Mouse (Mus musculus): ENCODE measurements around the gene Irx2.

Gene Irx2

DNA sequence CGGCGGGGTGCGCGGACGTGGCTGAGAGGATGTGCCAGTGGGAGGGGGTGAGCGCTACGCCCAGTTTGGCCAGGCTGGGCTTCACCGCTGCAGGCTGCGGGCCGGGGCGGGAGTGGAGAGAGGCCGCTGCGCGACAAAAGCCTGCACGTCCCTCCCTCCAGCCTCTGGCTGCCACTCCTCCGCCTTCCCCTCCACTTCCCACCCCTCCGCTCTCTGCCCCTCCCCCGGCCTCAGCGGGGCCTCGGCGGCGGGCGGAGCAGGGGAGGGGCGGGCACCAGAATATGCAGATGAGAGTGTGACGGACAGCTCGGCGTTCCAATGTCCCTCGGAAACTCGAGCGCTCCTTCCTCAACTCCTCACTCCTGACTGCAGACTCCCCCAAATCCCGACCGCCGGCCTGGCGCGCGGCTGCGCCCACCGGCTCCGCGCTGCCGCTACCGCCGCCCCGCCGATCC, at the start of gene Irx2:
Gene Irx2, plus strand, starts transcription at position 359 of the 455 bp plus-strand sequence.
- no peak for DNase-seq (ENCODE audit: low spot score)

DNA sequence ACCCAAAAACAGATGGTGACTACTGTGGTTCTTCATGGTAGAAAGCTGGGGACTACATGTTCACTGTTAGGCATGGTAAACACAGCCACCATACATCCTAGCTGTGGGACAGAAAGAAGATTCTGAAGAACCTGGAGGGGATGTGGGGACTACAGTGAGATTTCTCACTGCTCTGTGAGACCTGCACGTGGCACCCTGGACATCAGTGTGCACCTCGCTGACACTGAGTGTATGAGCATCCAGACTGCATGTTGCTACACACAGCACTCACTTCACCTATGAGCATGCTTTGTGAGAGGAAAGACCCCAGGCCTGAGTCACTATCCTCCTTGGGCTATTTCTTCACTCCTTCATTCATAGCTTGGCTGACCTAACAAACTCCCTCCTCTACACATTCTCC, 47.3 kb upstream of the Irx2 start:
- DNase-seq (ENCODE audit: low spot score) = no peak

DNA sequence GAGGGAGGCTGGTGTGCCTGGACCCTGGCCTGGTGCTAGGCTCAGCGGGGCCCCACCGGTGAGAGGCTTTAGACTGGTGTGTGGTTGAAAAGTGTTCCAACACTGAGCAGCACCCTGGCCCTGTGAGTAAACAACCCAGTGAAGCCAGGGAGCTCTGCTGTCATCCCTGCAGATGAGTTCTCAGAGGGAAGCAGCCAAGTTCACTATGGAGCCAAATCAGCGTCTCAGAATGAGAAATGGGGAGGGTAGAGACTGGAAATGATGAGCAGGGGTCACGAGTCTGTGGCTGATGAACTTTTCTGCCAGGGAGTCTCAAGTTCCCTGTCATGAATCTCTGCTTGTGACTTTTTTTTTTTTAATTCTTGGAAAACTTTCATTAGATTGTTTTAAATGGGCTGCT, 36.1 kb upstream of the Irx2 start:
- no peak for DNase-seq (ENCODE audit: low spot score)

DNA sequence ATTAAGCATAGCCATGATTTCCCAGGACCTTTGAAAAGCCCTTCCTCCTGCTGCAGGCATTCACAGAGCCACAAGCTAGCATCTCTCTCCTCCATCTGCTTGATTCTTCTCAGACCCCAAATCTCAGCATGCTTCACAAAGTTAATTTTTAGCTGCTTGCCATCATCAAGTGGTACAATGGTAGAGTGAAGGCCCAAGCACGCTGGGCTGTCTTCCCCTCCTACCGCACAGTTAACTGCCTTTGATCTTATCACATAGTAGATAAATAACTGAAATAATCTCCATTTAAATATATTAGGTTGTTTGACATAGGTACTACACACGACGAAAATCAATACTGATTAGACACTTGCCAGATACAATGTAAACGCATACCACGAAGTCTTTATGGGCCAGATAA, 35.3 kb upstream of the Irx2 start:
- no peak for DNase-seq (ENCODE audit: low spot score)

DNA sequence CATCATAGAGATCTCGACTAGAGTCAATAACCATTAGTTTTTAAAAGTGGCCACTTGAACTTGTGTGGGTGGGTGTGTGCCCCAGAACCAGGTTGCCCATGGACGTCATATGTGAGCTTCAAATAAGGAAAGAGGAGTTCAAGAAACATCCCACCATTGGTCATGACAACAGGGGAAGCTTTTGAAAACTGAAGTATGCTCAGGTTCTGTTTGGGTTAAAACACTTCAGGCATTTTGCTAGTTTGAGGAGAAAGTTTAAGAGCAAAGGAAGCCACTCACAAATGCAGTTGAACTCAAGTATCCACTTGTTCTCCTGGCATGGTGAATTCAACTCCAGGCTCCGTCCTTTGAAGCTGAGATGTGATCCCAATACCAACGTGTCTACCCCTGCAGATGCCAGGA, 34.9 kb upstream of the Irx2 start:
- DNase-seq (ENCODE audit: low spot score) = no peak

DNA sequence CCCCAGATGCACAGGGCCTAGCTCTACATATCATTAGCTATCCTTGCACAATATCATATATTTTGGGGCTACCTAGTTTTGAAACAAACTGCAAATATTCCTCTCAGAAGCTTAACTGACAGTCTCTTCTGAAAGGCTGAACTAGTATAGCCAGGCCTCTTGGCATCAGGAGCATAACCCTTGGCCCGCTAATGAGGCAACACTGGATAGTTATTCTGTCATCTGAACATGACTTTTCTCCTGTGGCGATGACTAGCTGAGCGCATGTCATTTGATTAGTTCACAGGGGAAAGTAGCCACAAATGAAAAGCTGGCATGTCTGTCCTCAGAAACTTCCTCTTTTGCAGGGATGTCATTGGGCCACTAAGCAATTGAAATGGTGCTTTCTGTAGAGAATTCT, 29.4 kb upstream of the Irx2 start:
- DNase-seq (ENCODE audit: low spot score) = no peak

DNA sequence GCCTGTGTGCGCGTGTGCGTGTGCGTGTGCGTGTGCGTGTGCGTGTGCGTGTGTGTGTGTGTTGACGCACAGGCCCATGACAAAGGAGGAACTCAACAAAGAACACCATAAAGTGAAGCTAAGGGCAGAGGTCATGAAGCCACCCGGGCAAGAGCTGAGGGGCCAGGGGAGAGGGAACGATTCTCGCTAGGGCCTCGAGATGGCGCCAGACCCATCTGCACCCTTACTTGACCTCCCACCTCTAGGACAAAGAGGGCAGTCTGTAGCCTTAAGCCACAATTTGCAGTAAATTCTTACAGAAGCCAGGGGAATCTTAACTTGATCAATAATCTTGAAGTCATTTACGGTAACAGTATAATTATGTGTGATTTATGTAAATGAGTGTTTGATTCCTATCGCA, 19.9 kb upstream of the Irx2 start:
- DNase-seq (ENCODE audit: low spot score) = no peak

DNA sequence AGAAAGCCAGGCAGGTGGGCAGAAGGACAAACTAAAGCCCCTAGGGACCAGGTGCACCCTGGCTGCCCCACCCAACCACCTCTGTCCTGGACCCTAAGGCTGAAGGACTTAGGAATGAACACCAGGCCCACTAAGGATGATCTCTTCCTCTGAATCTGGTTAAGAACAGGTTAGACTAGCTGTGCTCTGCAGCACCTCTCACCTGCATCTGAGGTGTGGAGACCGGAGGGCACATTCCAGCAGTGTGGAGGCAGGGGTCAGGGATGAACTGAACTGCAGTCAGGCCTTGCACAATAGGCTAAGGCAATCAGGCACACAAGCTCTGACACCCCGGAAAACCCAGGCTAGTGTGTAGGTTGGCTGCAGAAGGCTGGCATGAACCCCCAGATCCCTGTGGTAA, 18.3 kb upstream of the Irx2 start:
- no peak for DNase-seq (ENCODE audit: low spot score)

DNA sequence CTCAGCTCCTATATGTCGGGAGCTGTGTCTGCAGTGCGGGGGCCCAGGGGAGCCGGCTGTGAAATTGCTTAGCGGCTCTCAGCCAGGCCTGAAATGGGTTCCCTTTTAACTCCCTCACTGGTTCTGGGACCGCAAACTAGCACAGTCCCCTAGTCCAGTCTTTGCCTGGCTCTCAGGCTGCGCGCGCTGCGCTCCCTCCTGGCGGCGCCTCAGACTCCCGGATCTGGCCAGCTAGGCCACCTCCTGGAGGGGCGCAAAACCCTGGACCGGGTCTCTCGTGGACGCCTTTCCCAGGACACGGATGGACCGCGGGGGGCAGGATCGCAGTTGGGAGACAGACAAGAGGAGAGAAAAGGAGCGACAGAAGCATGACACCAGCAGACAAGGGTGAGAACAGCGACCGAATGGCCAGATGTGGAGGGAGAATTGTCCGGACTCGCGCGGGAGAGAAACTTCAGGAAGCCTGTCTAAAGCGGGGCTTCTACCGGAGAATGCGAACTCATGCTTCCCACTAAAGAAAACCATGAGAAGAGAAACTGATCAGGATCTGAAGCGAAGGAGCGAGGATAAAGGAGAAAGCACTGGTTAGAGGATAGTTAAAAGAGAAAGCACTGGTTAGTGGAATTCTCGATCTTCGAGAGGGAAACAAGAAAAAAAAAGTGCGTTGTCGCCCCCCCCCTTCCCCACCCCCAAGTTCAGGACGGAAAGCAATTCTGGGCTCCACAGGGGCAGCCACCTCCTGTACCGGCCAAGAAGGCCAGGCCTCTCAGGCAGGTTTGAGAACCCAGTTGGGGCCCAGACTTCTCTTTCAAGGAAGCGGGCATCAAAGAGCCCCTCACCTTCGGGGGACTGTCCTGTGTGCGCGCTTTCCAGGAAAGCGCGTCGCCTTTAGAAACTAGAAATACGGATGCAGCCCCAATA, 4.4 kb upstream of the Irx2 start:
- no peak for DNase-seq (ENCODE audit: low spot score)

DNA sequence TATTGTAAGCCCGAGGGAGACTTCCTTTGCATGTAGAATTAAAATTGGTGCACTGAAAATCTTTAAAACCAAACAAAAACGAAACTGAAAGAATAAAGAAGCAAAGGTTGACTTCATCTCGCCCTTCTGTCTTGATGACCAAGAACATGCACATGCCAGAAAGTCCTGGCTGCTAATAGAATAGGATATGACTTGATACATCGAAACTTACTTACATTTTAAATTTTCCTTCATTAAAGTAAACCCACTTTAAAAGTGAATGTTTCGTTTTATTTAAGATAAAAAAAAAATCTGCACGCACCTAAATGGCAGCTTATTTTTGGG, 3.8 kb upstream of the Irx2 start:
- DNase-seq (ENCODE audit: low spot score) = no peak

DNA sequence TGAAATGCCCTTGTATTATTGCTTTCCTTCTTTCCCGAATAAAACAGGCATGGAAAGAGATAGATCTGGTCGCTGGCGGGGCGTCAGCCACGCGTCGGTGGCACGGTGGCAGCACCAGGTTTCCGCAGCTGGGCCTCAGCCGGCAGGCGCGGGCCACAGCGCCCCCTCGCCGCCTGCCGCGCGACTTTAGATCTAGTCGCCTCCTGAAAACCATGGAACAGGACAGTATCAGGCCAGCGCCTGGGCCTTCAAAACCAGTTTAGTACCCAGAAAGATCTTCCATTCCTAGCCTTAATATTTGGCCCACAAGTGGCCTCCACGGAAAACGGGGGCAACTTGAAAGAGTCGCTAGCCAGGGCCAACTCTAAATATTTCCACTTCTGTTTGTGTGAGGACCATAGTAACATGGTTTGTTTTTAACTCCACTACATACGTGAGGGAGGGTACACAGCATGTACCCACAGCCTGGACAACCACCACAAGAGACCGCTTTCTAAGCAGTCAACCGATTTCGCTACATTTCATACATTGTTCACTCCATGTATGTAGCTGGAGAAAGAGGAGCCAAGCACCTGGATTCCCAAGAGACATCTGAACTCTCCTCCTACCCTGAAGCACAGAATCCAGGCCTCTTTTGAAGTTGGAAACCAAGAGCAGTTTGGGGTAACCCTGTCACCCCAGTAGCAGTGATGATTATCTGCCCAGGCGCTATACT, 3.2 kb upstream of the Irx2 start:
- DNase-seq (ENCODE audit: low spot score) = no peak

DNA sequence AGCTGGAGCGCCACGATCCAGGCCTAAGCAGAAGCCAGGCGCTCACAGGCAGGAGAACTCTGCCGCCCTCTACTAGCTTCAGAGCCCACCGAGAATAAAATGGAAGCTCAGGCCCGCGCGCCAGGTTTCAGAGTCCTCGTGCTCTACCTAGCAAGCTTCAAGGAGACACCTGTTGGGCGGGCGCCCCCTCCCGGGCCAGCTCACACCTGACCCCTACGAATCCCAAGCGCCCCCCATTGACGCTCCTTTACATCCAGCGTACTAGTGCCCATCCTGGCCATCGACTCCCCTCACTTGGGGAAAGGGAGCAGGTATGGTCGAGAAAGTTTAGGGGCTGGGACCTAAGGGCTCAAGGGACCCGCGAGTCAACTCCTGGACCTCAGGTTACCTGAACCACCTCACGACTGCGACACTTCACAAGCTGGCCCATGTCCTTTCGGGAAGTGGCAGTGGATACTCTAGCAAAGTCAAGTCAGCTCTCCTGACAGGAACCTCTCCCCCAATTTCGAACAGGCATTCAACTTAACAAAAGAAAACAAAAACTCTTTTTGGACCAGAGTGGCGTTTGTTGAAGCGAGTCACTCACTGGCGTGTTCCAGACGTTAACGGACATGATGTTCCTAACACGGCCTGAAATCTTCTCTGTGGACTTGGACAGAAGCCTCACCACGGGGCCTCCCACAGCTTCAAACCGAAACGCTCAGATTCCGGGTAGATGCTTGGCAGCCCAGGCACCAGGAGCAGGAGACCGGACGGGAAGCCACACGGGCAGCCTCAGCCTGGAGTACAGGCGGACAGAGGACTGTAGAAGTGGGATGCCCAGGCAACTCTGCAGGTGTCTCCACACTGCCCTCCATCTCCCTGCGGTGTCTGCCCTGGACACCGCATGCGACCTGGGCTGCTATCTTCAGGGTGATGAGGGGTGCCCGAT, 964 bp upstream of the Irx2 start:
- no peak for DNase-seq (ENCODE audit: low spot score)

DNA sequence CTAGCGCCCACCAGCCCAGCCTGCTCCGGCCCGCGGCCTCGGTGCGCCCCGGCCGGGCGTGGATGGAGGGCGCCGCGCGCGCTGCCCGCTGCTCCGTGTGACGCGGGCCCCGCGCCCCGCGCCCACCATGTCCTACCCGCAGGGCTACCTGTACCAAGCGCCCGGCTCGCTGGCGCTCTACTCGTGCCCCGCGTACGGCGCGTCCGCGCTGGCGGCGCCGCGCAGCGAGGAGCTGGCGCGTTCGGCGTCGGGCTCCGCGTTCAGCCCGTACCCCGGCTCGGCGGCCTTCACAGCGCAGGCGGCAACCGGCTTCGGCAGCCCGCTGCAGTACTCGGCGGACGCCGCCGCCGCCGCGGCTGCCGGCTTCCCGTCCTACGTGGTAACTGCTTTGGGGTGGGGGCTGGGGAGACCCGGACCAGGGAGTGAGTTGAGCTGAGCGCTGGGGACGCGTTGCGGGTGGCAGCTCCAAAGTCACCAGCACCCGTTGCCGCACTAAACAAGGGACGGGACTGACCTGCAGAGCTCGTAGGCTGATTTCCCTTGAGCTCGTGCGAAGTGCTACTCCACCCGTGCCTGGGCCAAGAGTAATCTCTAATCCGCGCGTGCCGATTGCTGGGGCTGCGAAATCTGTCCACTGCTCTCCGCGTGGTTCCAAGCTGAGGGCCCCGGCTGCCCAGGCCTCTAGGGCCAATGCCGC, 463 bp downstream of the Irx2 start:
- no peak for DNase-seq (ENCODE audit: low spot score)

DNA sequence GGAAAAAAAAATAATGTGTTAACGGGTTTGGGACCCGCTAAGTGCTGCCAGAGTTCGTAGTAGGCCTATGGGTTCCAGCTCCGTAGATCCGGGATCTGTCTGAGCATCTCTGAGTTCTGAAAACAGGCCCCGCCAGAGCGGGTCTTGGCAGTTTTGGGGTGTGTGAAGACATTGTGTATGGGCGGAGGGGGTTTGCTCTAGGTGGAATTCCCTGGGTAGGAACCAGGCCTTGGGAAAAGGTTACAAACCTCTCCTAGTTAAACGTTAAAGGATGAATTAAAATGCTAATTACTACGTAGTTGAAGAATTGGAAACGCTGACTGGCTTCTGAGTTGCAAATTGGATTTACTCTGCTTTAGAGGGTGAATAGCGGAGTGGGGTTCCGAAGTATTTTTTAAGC, 1.2 kb downstream of the Irx2 start:
- no peak for DNase-seq (ENCODE audit: low spot score)

DNA sequence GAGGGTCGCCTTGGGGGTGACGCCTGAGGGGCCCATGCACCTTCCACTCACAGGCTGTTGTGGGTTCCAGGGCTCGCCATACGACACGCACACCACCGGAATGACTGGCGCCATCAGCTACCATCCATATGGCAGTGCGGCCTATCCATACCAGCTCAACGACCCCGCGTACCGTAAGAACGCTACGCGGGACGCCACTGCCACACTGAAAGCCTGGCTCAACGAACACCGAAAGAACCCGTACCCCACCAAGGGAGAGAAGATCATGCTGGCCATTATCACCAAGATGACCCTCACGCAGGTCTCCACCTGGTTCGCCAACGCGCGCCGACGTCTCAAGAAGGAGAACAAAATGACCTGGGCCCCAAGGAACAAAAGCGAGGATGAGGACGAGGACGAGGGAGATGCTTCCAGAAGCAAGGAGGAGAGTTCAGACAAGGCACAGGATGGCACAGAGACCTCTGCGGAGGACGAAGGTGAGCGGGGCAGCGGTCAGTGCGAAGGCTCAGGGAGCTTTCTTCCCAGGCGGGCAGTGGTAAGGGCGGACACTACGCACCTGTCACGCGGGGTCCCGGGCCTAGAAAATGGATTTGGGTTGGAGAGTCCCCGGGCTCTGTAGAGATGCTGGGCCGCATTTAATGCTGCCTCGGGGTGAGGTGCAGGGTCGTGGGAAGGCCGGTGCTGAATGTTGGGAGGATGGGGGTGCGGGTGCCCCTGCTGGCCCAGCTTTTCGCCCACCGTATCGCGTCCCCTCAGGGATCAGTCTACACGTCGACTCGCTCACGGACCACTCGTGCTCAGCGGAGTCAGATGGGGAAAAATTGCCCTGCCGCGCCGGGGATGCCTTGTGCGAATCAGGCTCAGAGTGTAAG, 2.1 kb downstream of the Irx2 start:
- no peak for DNase-seq (ENCODE audit: low spot score)

DNA sequence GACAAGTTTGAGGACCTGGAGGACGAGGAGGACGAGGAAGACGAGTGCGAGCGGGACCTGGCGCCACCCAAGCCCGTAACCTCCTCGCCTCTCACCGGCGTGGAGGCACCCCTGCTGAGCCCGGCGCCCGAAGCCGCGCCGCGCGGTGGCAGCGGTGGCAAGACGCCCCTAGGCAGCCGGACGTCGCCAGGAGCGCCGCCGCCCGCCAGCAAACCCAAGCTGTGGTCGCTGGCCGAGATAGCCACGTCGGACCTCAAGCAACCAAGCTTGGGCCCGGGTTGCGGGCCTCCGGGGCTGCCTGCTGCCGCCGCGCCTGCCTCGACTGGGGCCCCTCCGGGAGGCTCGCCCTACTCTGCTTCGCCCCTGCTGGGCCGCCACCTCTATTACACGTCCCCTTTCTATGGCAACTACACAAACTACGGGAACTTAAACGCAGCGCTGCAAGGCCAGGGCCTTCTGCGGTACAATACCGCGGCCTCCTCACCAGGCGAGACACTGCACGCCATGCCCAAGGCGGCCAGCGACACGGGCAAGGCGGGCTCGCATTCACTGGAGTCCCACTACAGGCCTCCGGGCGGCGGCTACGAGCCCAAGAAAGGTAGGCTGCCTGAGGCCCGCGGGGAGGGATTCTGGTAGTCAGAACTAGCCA, 2.9 kb downstream of the Irx2 start:
- no peak for DNase-seq (ENCODE audit: low spot score)

DNA sequence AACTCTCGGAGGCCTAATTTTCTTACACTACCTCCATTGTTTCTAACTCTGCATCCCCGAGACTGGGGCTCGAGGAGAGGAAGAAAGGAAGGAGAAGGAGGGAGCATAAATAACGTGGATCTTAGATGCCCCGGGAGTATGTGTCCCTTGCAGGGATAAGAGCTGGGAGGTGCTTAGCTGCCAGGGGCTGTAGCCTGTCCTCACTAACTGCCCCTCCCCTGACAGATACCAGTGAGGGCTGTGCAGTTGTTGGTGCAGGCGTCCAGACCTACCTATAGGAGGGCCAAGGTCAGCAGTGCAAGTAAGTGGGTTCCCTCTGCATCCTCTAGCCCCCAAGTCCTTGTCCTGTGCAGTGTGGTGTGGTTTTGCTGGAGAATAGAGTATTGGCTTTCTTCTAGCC, 3.7 kb downstream of the Irx2 start:
- no peak for DNase-seq (ENCODE audit: low spot score)

DNA sequence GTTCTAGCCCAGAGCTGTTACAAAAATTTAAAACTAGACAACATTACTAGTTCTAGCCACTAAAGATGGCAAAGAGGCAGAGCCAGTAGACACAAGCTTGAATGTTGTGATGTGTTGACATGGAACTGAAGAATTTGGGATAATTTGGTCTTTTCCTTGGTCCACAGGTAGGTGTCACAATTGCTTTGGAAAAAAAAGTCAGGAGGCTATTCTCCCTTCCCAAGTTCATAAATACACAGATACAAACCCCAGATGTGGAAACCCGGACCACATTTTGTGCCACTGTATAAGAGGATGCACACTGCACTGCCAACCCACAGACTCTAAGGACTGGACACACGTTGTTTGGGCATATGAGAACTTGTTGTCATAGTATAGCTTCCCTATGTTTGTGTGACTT, 4.5 kb downstream of the Irx2 start:
- DNase-seq (ENCODE audit: low spot score) = no peak

DNA sequence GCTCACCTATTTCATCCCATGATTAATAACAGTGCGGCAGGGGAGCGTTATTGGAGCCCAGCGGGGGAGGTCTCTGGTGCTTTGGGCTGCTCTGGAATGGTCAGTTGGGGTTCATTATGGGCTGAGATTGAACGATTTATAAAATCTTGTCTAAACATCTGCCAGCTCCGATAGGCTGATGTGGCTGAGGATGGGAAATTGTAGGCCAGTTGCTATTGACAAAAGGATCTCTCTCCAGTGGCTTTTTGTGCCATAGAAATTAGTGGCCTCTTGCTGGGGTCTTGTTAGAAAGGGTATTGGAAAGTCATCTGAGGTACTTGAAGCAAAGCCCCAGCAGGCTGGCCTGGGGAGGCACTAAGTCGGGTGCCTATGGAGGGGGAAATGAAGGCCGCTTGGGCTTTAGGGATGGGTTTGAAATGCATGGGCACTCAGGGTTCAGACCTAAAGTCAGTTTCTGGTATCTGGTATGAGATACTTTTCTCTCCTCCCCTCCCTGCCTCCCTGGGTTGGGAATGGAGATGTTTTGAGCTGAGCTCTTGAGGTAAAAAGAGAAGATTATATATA, 6.2 kb downstream of the Irx2 start:
- no peak for DNase-seq (ENCODE audit: low spot score)

DNA sequence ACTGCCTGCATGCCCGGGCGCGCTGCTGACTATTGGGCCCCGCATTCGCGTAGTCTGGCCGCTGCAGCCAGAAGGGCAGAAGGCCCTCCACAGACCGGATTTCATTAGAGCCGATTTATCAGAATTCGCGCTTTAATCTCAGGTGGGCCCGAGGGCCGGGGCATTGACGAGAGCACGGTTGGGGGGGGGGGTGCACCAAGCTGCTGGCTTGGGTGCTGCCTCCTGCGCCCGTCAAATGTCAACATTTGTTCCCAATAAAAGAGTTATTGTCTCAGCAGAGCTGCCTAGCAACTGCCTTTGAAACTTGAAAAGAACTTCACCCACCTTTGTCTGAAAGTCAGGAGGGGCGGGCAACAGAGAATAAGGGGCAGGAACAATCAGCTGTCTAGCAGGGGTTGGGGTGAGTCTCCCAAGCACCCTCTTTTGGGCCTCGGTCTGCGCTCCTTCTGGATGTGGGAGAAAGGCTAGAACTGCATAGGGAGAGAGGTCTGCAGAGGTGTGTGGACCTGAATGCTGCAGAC, 7.8 kb downstream of the Irx2 start:
- DNase-seq (ENCODE audit: low spot score) = no peak
